Mouse (Mus musculus) lung, postnatal 0 days (tissue): ENCODE results near the gene Xk.

Experiments used
- CTCF ChIP-seq: IDR thresholded peaks from 2 replicates; pipeline ENCODE4 v1.5.1; 2016; ENCODE audit warnings: antibody characterized with exemption, mild to moderate bottlenecking
- EP300 ChIP-seq: IDR thresholded peaks from 2 replicates; pipeline ENCODE4 v1.6.1; 2016; ENCODE audit warnings: antibody characterized with exemption, mild to moderate bottlenecking, control low read depth

DNA sequence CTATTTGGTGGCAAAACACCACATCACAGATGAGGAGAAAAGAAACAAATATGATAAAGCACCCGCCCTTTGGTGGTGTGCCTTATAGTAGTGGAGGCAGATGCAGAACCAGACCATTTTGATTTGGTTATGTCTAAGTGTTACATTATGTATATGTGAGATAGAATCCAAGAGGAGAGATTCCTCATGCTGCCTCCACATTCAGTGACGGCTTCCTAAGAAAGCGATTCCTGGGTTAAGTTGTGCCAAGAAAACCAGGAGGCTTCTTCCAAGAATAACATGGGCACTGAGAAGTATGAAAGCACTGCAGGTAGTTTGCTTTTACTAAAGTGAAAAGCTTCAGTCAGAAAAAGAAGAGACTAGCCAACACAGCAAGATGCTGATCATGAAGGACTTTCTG, 17.7 kb upstream of the Xk start:
- TF ChIP-seq CTCF (no peak), EP300 (no peak)
